ENCODE assay signal across 13 mouse cellular contexts in the genomic region with DNA sequence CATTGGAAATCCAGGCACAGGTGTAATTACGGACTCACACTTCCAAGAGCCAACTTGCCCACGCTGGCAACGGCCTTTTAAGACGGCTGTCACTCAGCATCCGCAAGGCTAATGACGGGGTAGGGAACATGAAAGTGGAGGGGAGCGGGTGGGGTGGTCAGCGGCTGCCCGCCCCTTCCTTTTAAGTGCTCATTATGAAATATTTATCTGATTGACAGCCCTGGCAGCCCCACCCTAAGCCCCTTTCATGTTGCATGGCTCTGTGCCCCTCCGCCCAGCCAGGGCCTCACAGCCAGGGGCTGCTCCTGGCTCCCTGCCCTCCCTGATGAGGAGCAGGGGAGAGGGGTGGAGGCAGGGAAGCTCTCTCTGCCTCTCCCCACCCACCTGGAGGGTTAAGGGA.
A peak's percentile ranks its signal among the peaks of the same experiment; 100 is the strongest.
DNase-seq lines count a peak whose midpoint lies in the region; ATAC-seq and TF ChIP-seq lines count a peak whose summit lies in the region.
"Had no signal": no experiment of that assay in that cellular context is flagged by ENCODE, and none has a peak within 500 bp of the region (broad histone marks: within the 10 kb centered on the region; RNA-seq: fewer than 3 reads in every experiment).

No protein-coding gene starts in this region.

- peaks cover 78% of the 10 kb centered on the region for H3K27me3 ChIP-seq in hindbrain, embryonic 10.5 days (ENCODE audit: insufficient read depth, poor library complexity, severe bottlenecking)
- peaks cover 26% of the 10 kb centered on the region for H3K27me3 ChIP-seq in hindbrain, embryonic 16.5 days (replicated peaks; ENCODE audit: control insufficient read depth, insufficient read depth, low read length)
- H3K27me3 ChIP-seq in midbrain, embryonic 13.5 days: peaks cover 75% of the 10 kb centered on the region
- peaks cover 34% of the 10 kb centered on the region for H3K27me3 ChIP-seq in midbrain, embryonic 11.5 days (ENCODE audit: control insufficient read depth, insufficient read depth, low read length)
- peaks cover 12% of the 10 kb centered on the region for H3K27me3 ChIP-seq in forebrain, postnatal 0 days (ENCODE audit: insufficient read depth, low read length)
- H3K27me3 ChIP-seq in stomach, postnatal 0 days (ENCODE audit: control insufficient read depth, insufficient read depth, low read length): no peaks in the 10 kb centered on the region
- H3K27me3 ChIP-seq in heart, adult 2 months (ENCODE audit: control insufficient read depth, insufficient read depth, low read length): peaks cover 3% of the 10 kb centered on the region

- intact Hi-C loops in heart, adult 2 months (cut with DNase I): no loop called here

- WGBS in hindbrain, embryonic 10.5 days: 23% methylated on average over 10 of the region's 10 CpGs
- WGBS in hindbrain, embryonic 16.5 days: 15% methylated on average over 10 of the region's 10 CpGs
- 15% methylated on average over 9 of the region's 10 CpGs for WGBS in midbrain, embryonic 13.5 days
- WGBS in midbrain, embryonic 11.5 days: 34% methylated on average over 10 of the region's 10 CpGs
- WGBS in forebrain, postnatal 0 days: 11% methylated on average over 10 of the region's 10 CpGs
- WGBS in stomach, postnatal 0 days: 28% methylated on average over 10 of the region's 10 CpGs
- 51% methylated on average over 10 of the region's 10 CpGs for WGBS in heart, adult 2 months

- no peak for DNase-seq in hindbrain, embryonic 10.5 days (ENCODE audit: low spot score)
- DNase-seq in midbrain, embryonic 11.5 days (ENCODE audit: low spot score, missing footprints): no peak
- DNase-seq in forebrain, postnatal 0 days: no peak
- DNase-seq in stomach, postnatal 0 days (ENCODE audit: low spot score): peak; percentile 17
- no peak for DNase-seq in cerebellum, adult 9-10 months
- no peak for DNase-seq in heart, adult 2 months
- DNase-seq: liver, embryonic 13.5 days; thymus, adult 2 months had no signal

- no peaks in the 10 kb centered on the region for H3K79me2 ChIP-seq in heart, adult 2 months (replicated peaks; ENCODE audit: control insufficient read depth, insufficient read depth, low read length)

- peak; percentile 56 for TF ChIP-seq EP300 in stomach, postnatal 0 days (optimal IDR thresholded peaks at IDR 0.05)
- no peak for TF ChIP-seq EP300 in heart, adult 2 months (IDR thresholded peaks at IDR 0.05; ENCODE audit: insufficient read depth, low read depth, low read length)

- H3K27ac ChIP-seq in hindbrain, embryonic 10.5 days: peak overlapping the region; percentile 40; the same call in 1 of the 2 replicates
- no peak overlapping the region for H3K27ac ChIP-seq in hindbrain, embryonic 16.5 days (ENCODE audit: low read depth, low read length)
- no peak overlapping the region for H3K27ac ChIP-seq in midbrain, embryonic 13.5 days
- no peak overlapping the region for H3K27ac ChIP-seq in midbrain, embryonic 11.5 days (ENCODE audit: low read depth, low read length)
- no peak overlapping the region for H3K27ac ChIP-seq in forebrain, postnatal 0 days (ENCODE audit: low read depth, low read length)
- 0 out of 2 replicates have a peak overlapping the region, but pooled peaks have one; percentile 8 for H3K27ac ChIP-seq in stomach, postnatal 0 days (replicated peaks)
- H3K27ac ChIP-seq in heart, adult 2 months: no peak overlapping the region
- H3K27ac ChIP-seq: left cerebral cortex, adult 2 months; liver, embryonic 13.5 days had no signal

- TF ChIP-seq POLR2A in heart, adult 2 months (IDR thresholded peaks at IDR 0.05; ENCODE audit: insufficient read depth, low read depth, low read length): no peak

- no peak overlapping the region for H3K4me2 ChIP-seq in hindbrain, embryonic 16.5 days (ENCODE audit: low read length)
- H3K4me2 ChIP-seq in midbrain, embryonic 13.5 days (replicated peaks): peak overlapping the region; percentile 13; the same call in 1 of the 2 replicates
- no peak overlapping the region for H3K4me2 ChIP-seq in midbrain, embryonic 11.5 days
- no peak overlapping the region; the same call in 1 of the 2 replicates for H3K4me2 ChIP-seq in forebrain, postnatal 0 days (ENCODE audit: low read depth)
- H3K4me2 ChIP-seq in stomach, postnatal 0 days (replicated peaks; ENCODE audit: low read depth): peak overlapping the region; percentile 34
- H3K4me2 ChIP-seq: heart, embryonic 11.5 days; liver, embryonic 13.5 days had no signal

- no peak for TF ChIP-seq CTCF in forebrain, postnatal 0 days (IDR thresholded peaks at IDR 0.05; ENCODE audit: low read depth)
- TF ChIP-seq CTCF in stomach, postnatal 0 days (IDR thresholded peaks at IDR 0.05; ENCODE audit: low read depth): no peak
- no peak for TF ChIP-seq CTCF in heart, adult 2 months (IDR thresholded peaks at IDR 0.05)

- H3K4me1 ChIP-seq in hindbrain, embryonic 10.5 days (replicated peaks): peaks cover 35% of the 10 kb centered on the region
- H3K4me1 ChIP-seq in hindbrain, embryonic 16.5 days (ENCODE audit: control insufficient read depth, insufficient read depth, low read depth, low read length): peaks cover 5% of the 10 kb centered on the region
- H3K4me1 ChIP-seq in midbrain, embryonic 13.5 days (replicated peaks): peaks cover 18% of the 10 kb centered on the region
- peaks cover 4% of the 10 kb centered on the region; the same call in 1 of the 2 replicates for H3K4me1 ChIP-seq in midbrain, embryonic 11.5 days (ENCODE audit: control insufficient read depth, insufficient read depth, low read length)
- 0 out of 2 replicates have a peak, but pooled peaks cover 6% of the 10 kb centered on the region for H3K4me1 ChIP-seq in forebrain, postnatal 0 days (ENCODE audit: insufficient read depth)
- H3K4me1 ChIP-seq in stomach, postnatal 0 days (replicated peaks; ENCODE audit: control insufficient read depth, insufficient read depth): no peaks in the 10 kb centered on the region
- no peaks in the 10 kb centered on the region for H3K4me1 ChIP-seq in heart, adult 2 months (ENCODE audit: control insufficient read depth, insufficient read depth, low read length)
- H3K4me1 ChIP-seq: liver, embryonic 13.5 days had no signal

- H3K4me3 ChIP-seq in hindbrain, embryonic 10.5 days: no peak overlapping the region
- no peak overlapping the region for H3K4me3 ChIP-seq in hindbrain, embryonic 16.5 days (ENCODE audit: low read length)
- no peak overlapping the region for H3K4me3 ChIP-seq in midbrain, embryonic 13.5 days (replicated peaks)
- no peak overlapping the region for H3K4me3 ChIP-seq in midbrain, embryonic 11.5 days (ENCODE audit: low read depth, low read length)
- H3K4me3 ChIP-seq in forebrain, postnatal 0 days (ENCODE audit: low read depth, low read length): no peak overlapping the region
- H3K4me3 ChIP-seq in stomach, postnatal 0 days (ENCODE audit: low read depth, low read length): 0 out of 2 replicates have a peak overlapping the region, but pooled peaks have one; percentile 10
- H3K4me3 ChIP-seq in heart, adult 2 months: no peak overlapping the region
- H3K4me3 ChIP-seq: left cerebral cortex, adult 2 months; liver, embryonic 13.5 days had no signal

- H3K36me3 ChIP-seq in hindbrain, embryonic 10.5 days: no peaks in the 10 kb centered on the region
- H3K36me3 ChIP-seq in hindbrain, embryonic 16.5 days (ENCODE audit: control insufficient read depth, insufficient read depth, low read length): no peaks in the 10 kb centered on the region
- no peaks in the 10 kb centered on the region for H3K36me3 ChIP-seq in midbrain, embryonic 13.5 days
- H3K36me3 ChIP-seq in midbrain, embryonic 11.5 days (ENCODE audit: control insufficient read depth, insufficient read depth, low read length): no peaks in the 10 kb centered on the region
- H3K36me3 ChIP-seq in forebrain, postnatal 0 days (ENCODE audit: insufficient read depth): no peaks in the 10 kb centered on the region
- no peaks in the 10 kb centered on the region for H3K36me3 ChIP-seq in stomach, postnatal 0 days (ENCODE audit: control insufficient read depth, insufficient read depth, low read length)
- H3K36me3 ChIP-seq in heart, adult 2 months (ENCODE audit: control insufficient read depth, insufficient read depth, low read length): no peaks in the 10 kb centered on the region
- H3K36me3 ChIP-seq: liver, embryonic 13.5 days had no signal

- peaks cover 6% of the 10 kb centered on the region; the same call in 1 of the 2 replicates for H3K9me3 ChIP-seq in hindbrain, embryonic 10.5 days
- no peaks in the 10 kb centered on the region for H3K9me3 ChIP-seq in hindbrain, embryonic 16.5 days (ENCODE audit: control insufficient read depth, low read length)
- H3K9me3 ChIP-seq in midbrain, embryonic 13.5 days: no peaks in the 10 kb centered on the region
- no peaks in the 10 kb centered on the region; the same call in 1 of the 2 replicates for H3K9me3 ChIP-seq in midbrain, embryonic 11.5 days (ENCODE audit: control insufficient read depth, low read length)
- H3K9me3 ChIP-seq in forebrain, postnatal 0 days (ENCODE audit: low read length): no peaks in the 10 kb centered on the region
- H3K9me3 ChIP-seq in stomach, postnatal 0 days (ENCODE audit: control insufficient read depth, low read length): no peaks in the 10 kb centered on the region
- H3K9me3 ChIP-seq: liver, embryonic 13.5 days had no signal

- no peak overlapping the region for H3K9ac ChIP-seq in hindbrain, embryonic 16.5 days (ENCODE audit: low read depth, low read length)
- no peak overlapping the region for H3K9ac ChIP-seq in midbrain, embryonic 13.5 days (replicated peaks)
- H3K9ac ChIP-seq in midbrain, embryonic 11.5 days (ENCODE audit: low read length): no peak overlapping the region
- no peak overlapping the region for H3K9ac ChIP-seq in forebrain, postnatal 0 days
- no peak overlapping the region for H3K9ac ChIP-seq in stomach, postnatal 0 days (ENCODE audit: low read length)
- no peak overlapping the region for H3K9ac ChIP-seq in heart, adult 2 months (ENCODE audit: low read depth, low read length)
- H3K9ac ChIP-seq: liver, embryonic 13.5 days had no signal

- no peak; the same call in 1 of the 2 replicates for ATAC-seq in hindbrain, embryonic 16.5 days
- ATAC-seq in midbrain, embryonic 13.5 days: peak; percentile 70
- no peak for ATAC-seq in midbrain, embryonic 11.5 days (ENCODE audit: low FRiP score)
- ATAC-seq in forebrain, postnatal 0 days: peak; percentile 53; the same call in 1 of the 2 replicates
- ATAC-seq in stomach, postnatal 0 days (ENCODE audit: low FRiP score, low TSS enrichment): no peak
- ATAC-seq: activated CD4-positive, CD25-positive, alpha-beta regulatory T cell, adult 4 months had no signal

Comparison
In these comparisons a context has a peak if more than half of its experiments do, and no peak if none do; other contexts are left out.
1. H3K27ac ChIP-seq: peak in hindbrain, embryonic 10.5 days (single experiment) and stomach, postnatal 0 days (single experiment); none in hindbrain, embryonic 16.5 days (single experiment), midbrain, embryonic 13.5 days (single experiment), midbrain, embryonic 11.5 days (single experiment), forebrain, postnatal 0 days (single experiment) and heart, adult 2 months (single experiment).
2. ATAC-seq: peak in midbrain, embryonic 13.5 days (single experiment) and forebrain, postnatal 0 days (single experiment); none in hindbrain, embryonic 16.5 days (single experiment), midbrain, embryonic 11.5 days (single experiment) and stomach, postnatal 0 days (single experiment).
3. H3K4me2 ChIP-seq: peak in midbrain, embryonic 13.5 days (single experiment) and stomach, postnatal 0 days (single experiment); none in hindbrain, embryonic 16.5 days (single experiment), midbrain, embryonic 11.5 days (single experiment) and forebrain, postnatal 0 days (single experiment).